Mouse (Mus musculus): ENCODE data around the gene Prps1l1.
A peak's percentile ranks its signal among the peaks of the same experiment; 100 is the strongest.

Prps1l1 gene

DNA sequence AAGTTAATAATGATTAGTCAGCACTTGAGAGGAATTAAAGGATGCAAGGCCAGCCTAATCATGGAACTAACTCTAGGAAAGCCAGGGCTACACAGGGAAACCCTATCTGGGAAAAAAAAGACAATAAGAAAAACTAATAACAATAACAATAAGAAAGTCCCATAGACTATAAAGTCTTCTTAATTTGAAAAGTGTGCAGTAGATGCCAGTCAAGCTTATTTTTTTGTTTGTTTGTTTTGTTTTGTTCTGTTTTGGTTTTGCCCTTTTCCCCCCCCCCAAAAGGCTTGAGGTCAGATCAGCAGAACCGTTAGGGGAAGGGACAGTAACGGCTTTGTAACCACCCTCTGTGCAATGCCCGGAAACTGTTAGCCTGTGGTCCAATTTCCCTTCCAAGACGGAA is at the start of gene Prps1l1:
Gene Prps1l1, plus strand, starts transcription at position 301 of the 400 bp plus-strand sequence.
- DNase-seq (ENCODE audit: low spot score in 2 of 2) = no peak

DNA sequence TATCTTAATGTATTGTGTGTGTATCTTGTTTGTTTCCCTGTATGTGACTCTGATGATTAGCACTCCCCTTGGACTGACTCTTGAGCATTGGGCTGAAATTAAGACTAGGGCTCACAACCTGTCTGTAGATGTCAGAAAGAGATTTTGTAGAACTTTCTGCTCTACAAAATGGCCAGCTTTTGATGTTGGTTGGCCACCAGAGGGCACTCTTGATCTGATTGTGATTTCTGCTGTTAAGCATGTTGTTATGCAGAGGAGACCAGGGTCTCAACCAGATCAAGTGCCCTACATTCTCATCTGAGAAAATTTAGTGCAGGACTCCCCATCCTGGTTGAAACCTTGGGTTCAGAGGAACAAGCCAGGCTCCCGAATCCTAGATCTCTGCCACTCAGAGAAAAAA is 46.6 kb upstream of the Prps1l1 start:
- DNase-seq (ENCODE audit: low spot score in 2 of 2) = no peak

DNA sequence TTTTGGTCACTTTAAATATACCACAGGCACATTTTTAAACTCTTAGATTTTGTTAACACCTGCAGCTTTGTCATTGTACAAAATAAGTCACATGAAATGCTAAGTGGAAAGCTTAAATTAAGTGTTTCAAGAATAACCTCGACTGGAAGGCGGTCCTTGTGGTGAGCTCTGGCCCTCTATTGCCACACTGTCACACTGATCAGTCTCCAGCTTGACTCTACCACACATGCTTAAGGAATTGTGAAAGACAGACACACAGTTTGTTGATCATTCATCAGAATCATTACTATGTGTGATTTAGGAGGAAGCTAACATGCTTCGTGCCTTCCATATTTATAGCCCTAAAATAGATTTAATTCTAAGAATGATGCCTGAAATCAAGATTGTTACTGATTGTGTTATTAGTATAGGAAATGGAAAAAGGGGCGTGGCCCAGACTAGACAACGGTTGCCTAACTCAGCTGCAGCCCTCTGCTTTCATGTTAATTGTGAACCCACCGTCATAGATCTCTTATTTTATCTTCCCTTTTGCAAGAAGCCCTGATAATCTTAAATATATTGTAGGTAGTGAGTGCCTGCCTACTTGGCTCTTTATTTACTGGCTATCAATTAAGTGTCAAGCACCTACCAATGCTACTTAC is 35.4 kb upstream of the Prps1l1 start:
- no peak for DNase-seq (ENCODE audit: low spot score in 2 of 2)

DNA sequence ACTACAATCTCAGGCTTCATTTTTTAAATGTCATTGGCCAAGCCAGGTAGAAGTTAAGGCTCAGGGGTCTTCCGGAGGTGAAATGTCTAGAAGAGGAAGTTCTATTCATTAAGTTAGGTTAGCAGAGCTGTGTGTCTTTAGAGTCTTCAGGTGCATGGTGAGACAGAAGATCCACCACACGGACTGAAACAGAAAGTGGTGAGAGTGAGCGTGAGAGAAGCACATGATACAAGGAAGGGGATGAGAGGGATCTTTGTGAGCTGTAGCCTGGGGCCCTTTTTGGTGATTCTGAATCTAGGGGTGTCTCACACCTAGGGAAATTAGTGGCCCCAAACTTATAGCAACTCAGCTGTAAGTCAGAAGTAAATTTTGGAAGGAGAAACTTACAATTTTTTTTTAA is 8.6 kb upstream of the Prps1l1 start:
- no peak for DNase-seq (ENCODE audit: low spot score in 2 of 2)

DNA sequence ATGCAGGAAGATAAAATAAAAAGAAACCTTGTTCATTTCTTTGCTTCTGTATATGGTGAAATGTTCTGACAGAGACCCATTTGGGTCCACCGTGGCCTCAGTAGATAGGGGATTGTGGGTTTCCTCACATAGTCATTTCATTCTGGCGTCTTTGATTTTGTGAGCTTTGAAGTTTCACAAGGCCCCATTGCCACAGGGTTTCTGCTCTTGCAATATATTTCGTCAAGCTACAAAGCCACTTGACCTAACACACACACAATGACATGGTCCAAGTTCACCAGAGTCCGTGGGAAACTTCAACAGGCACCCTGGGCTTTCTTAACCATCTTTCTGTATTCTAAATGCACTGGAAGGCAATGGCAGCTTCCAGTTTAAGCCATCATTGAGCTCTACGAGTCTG is 1.3 kb downstream of the Prps1l1 start:
- no peak for DNase-seq (ENCODE audit: low spot score in 2 of 2)

DNA sequence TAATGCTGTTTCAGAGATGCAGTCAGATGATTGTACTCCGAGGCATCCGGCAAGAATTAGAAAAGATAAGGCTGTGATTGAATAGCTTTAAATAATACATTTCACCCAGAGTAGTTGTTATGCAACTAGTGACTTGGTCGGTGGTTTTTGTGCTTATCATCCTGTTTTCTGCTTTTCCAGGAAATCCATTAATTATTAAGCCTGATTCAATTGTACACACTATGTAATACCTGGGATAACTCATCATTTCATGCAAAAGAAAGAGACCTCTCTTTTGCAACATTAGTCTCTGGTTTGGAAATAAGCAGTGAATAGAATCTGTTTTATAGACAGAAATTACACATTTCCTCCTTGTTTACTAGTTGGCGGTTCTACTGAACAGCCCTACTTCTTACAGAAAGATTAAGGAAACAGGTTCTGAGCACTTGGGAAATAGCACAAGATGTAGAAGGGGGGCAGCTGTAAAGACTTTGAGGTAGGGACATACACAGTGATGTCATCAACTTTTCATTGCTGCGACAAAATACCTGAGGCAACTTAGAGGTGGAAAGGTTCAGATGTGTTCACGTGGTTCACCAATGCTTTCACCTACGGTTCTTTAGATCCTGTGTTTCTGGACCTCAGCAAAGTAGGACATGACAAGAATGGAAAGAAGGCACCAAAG is 5.1 kb downstream of the Prps1l1 start:
- DNase-seq (ENCODE audit: low spot score in 2 of 2) = no peak

DNA sequence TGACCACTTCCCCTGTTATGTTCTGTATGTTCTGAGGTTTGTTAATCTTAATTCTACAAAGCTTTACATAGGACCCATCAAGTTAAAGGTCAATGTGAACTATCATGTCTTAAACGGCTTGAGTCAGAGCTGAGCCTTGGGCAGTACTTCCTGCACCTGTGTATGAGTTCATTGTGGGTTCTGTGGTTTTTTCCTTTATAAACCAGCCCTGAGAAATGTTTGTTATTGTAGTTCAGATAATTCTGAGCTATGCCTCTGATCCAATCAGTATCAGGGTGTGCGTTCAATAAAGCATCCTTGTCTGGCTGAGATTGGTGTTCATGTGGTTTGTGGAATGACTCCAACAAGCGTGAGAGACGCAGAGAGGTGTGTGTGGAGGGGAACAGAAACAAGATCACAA is 5.8 kb downstream of the Prps1l1 start:
- DNase-seq (ENCODE audit: low spot score in 2 of 2) = no peak

DNA sequence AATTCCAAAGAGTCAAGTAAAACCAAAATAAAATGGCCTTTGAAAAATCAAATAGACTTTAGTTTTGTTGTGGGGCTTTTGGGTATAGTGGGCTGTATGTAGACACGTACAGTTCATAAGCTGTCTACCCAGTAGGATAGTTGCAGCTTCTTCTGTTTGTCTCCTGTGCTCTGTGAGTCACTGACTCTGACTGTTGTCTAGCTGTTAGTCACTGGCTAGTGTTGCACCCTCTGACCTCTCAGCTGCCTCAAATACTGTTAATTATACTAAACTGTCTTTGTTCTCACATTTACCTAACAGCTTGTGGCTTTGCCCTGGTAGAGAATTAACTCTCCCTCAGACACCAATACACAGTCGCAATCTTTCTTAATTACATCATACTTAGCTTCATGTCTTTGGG is 7.3 kb downstream of the Prps1l1 start:
- DNase-seq (ENCODE audit: low spot score in 2 of 2) = no peak

DNA sequence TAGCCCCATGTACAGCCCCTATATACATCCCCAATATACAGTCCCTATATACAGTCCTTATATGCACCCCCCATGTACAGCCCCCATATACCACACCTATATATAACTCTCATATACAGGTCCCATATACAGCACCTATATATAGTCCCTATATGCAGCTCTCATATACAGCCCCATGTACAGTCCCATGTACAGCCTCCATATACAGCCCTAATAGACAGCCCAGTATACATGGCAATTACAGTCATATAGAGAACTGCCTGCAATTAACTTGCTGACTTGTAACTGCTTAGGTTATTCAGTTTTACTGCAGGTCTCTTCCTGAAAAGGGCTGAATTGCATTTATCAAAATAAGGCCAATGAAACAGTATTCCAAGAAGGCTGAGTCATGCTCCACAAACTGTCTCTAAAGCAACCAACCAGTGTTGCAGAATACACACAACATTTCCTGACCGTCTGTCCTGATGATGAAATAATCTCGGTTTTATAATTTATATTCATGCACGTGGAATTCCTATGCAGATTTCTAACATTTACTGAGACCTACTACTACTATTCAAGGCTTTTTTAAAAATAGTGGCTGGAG is 13.1 kb downstream of the Prps1l1 start:
- no peak for DNase-seq (ENCODE audit: low spot score in 2 of 2)

DNA sequence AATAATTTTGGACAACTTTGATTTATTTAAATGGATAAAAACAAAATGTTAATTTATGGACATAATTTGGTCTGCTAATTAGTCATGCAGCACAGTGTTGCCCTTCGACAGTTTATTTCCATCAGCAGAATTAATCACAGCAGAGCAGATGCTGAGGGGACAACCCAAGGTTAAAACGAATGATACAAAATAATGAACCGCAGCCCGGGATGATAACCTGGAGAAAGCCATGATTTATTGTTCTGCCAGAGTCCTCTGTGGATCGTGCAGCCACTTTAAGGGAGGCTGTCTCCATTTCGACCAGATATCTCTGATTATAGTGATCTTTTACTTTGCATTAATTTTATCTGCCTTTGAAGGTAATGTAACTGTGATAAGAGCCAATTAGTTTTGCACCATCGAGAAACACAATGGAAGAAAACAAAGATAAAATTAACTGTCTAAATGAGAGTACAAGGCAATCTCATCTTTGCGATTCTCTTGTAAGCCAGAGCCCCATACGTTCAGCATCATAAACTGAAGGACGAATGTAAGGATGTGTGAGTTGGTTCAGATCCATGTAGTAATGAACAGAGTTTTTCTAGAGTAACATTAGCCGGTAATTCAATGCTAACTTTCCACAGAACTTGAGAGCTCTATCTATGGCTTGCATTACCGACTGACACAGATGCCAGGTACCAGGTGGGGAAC is 14.4 kb downstream of the Prps1l1 start:
- no peak for DNase-seq (ENCODE audit: low spot score in 2 of 2)

DNA sequence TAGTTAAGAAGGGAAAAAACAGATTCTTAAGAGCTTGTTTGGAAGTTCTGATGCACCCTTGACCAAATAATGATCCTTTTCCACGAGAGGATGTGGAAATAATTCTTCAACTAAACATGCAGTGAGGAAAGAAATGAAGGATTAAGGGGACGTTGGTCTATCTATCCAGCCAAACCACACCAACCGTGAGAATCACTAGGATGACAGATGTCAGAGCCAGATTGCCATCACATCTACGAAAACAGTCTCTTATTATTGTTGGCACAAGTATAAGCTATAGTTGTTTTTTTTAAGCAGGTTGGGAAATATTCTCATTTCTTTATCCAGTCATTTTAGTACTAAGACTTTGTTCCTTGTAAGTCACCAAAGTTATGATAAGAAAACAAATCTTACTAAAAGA is 15.8 kb downstream of the Prps1l1 start:
- no peak for DNase-seq (ENCODE audit: low spot score in 2 of 2)

DNA sequence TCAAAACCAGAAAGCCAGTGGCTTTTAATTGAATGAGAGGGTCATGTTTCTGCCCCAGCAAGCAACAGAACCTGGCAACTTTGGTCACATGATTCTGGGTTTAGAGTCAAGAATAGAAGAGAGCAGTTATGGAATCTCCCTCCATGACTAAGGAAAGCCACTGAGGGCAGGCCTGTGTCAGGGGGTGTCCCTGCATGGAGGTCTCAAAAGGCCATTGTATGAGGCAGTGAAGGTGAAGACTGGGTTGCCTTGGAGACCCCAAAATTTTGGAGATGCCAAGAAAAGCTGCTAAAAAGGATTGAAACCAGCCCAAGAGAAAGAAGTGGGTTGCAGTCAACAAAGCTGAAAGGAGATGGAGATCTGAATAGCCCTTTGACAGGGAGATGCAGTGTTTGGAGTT is 21.2 kb downstream of the Prps1l1 start:
- no peak for DNase-seq (ENCODE audit: low spot score in 2 of 2)

DNA sequence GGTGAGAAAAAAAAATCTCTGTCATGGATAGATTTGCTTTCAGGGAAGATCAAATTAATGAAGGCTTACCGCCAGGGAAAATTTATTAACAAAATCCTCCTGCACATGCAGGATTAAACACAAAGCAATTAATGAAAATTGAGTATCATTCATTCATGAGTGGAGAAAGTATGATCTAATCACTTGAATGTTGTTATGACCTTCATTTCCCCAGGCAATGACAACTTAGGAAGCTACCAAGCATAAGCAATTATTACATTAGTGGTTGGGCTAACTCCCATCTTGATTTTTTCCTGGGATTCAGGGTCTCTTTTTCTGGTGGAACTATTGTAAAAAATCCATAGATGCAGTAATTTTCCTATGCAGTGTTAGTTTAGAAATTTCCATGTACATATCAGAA is 23.3 kb downstream of the Prps1l1 start:
- DNase-seq (ENCODE audit: low spot score in 2 of 2) = no peak

DNA sequence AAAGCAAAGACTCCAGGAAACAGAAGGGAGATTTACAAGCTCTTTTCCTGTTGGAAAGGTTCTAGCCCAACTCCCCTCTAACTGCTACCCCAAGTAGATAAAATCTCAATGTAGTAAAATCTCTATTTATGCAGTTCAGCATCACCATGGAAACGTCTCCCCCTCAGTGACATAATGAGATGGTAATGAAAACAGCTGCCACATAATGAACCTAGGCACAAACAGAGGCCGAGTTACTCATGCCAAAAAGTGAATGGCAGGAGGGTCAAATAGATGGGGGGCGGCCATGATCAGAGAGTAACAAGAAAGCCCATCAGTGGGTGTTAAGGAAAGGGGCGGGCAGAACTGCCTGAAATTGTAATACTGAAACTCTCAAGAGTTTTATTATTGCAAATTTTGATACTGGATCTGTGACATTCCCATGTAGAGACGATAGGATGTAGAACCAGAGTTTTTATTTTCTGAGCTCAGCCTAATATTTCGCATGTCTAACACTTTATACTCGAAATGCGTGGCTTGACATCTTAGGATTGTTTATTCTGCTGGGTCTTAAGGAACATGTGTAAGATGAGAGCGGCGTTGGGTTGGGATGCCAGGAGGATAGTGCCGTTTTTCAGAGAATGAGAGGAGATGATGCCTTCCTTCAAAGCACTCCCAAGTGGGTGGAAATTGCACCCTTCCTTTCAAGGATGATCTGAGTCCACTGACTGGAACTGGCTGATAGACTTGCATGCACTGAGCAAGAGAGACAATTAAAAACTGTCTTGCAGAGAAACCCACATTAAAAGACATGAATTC is 24.0 kb downstream of the Prps1l1 start:
- DNase-seq (ENCODE audit: low spot score in 2 of 2) = peak in 1 of 2 experiments; percentile 20

DNA sequence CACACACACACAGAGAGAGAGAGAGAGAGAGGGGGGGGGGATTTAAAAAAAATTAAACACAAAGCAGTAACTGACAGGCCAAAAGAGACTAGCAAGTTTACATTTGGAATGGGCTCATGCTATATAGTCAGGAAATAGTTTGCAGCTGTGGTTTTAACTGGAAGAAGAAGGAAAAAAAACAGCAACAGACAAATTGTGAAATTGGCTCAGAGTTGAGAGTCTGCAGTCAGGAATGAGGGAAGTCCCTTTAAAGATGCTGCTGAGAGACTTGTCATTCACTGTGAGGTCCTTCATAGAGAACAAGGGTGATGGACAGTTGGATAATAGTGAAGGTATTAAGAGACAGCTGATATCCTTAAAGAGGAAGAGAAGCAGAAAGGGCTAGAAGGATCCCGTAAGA is 26.9 kb downstream of the Prps1l1 start:
- no peak for DNase-seq (ENCODE audit: low spot score in 2 of 2)

DNA sequence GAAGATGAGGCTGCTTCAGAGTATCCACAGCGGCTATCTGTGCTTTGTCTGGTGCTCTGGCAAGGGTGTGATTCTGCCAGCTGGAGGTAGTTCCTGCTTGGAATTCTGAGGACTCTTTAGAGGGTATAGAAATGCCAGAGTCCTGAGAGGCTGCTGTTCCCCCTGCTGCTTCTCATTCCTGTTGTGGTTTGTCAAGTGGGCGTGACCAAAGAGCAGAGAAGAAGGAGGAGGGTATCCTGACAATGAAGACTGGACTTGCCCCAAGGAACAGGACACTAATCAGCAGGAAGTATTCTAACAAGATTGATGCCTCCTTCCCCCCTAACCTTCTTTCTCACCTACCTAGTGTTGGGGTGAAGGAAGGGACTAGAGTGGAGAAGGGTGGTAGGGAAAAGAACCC is 29.4 kb downstream of the Prps1l1 start:
- DNase-seq (ENCODE audit: low spot score in 2 of 2) = no peak

DNA sequence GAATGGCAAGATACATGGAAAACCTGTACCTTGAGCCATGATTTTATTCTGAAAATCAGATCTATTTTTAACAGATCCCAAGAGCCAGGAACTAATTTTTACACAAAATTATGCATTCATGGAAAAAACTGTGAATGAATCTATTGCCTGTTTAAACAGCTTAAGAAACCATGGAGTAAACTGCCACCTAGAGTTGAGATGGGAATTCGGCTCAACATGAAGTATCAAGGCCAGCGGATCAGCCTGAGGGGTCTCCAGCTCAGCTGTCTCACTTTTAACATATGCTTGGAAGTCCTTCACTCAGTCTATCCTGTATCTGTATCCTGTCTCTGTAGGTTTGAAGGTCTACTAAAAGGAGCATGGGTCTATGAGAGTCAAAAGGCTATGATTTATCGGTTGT is 31.5 kb downstream of the Prps1l1 start:
- no peak for DNase-seq (ENCODE audit: low spot score in 2 of 2)

DNA sequence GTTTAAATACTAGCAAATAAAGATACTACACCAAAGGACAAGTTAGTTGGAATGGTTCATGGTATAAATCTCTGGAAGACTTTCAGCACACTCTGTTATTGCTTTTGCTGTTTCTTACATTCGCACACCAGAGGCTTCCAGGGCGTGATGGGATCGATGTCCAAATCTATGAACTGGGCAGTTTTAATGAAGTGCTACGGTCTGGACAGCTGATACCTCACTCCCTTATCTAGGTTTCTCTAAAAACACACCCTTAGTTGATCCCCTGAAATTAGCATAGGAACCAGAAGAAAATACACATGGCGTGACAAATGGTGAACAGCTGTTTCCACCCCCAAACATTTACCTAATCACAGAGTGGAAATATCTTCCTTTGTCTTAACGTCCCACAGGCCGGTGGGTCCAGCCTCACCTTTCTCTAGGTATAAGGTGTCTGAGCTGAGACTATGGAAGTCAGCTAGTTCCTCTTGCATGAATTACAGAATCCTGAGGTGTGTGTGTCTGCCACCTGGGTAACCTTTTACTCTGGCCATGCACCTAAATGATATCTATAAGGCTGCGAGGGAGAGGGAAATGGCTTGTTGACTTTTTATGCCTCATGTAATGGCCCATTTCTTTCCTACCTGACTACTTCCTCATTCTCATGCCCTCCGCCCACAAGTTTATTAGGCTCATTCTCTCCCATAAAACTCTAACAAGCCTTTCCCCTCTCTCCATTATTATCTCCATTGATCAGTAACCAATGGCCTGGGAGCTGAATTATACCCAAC is 32.1 kb downstream of the Prps1l1 start:
- no peak for DNase-seq (ENCODE audit: low spot score in 2 of 2)

DNA sequence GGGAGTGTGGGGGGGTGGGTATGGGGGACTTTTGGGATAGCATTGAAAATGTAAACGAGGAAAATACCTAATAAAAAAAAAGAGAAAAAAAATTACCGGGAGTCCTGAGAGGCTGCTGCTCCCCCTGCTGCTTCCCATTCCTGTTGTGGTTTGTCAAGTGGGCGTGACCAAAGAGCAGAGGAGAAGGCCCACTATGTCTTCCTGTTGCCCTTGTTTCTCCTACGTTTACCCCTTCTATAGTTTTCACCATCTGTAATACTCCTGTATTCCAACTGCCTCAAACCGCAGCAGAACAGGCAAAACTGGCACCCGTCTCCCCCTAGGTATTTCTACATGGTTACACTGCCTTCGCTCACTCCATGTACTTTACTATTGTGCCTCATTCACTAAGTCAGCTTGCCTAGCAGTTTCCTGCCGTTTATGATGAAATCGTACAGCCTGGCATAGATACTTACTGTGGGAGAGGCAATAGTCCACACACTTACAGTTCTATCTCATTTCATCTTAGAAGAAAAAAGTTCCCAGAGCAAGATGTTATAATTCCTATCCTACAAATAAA is 34.2 kb downstream of the Prps1l1 start:
- no peak for DNase-seq (ENCODE audit: low spot score in 2 of 2)

DNA sequence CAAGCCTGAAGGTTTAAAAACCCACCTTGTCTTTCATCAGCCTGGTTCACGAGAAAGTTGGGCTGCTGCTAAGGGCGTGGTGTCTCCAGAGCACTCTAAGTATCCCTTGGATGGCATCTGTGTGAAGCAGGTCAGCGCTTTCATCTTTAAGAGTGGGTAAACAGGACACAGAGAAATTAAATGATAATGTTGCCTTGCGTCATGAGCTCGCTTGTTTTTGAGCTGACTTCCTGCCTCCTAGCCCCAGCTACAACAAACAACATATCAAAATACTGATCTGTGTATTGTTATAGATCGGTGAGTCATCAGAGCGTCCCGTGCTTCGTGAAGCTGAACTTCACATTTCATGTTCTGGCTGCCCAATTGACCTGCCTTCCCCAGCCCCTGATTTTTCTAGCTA is 36.7 kb downstream of the Prps1l1 start:
- no peak for DNase-seq (ENCODE audit: low spot score in 2 of 2)

DNA sequence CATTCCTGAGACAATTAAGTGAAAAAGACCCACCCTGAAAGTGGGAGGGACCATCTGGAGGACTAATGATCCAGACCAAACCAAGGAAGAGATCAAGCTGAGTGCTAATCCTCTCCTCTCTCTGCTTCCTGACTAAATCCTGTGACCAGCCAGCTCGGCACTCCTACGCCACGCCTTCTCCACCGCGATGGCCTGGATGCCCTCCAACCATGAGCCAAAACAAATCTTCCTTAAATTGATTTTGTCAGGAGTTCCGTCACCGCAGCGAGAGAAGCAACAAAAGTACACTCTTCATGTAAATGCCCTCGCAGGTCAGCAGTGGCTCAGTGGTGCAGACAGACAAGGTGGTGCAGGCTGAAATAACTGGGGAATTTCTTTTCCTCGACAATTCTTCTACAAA is 37.5 kb downstream of the Prps1l1 start:
- DNase-seq (ENCODE audit: low spot score in 2 of 2) = no peak

Measured in frontal cortex, postnatal 14 days (tissue).